Mouse (Mus musculus): ENCODE measurements around the gene Pagr1a. TPM values are rescaled to one million over a fixed set of nuclear protein-coding genes. Genes with fewer than 3 reads are reported as not detected.

Pagr1a gene
- polyA plus RNA-seq, 1 experiment: 105 TPM

- no peak for DNase-seq
- TF ChIP-seq CTCF (IDR thresholded peaks at IDR 0.05; ENCODE audit: borderline replicate concordance, insufficient read depth, low read depth, low read length) (peak; percentile 19; the same call in 1 of the 2 replicates), POLR2A (IDR thresholded peaks at IDR 0.05; ENCODE audit: borderline replicate concordance, insufficient read depth, low read length) (peak; percentile 2; the same call in 1 of the 2 replicates)
- Histone ChIP-seq H3K4me3 (replicated peaks; ENCODE audit: insufficient read depth, low read depth, low read length) (peak overlapping the region; percentile 81), H3K4me1 (ENCODE audit: control insufficient read depth, insufficient read depth, low read length) (peaks cover 12% of the 10 kb centered on the region; the same call in 1 of the 2 replicates), H3K27me3 (ENCODE audit: control insufficient read depth, insufficient read depth, low read length) (no peaks in the 10 kb centered on the region), H3K27ac (ENCODE audit: insufficient read depth, low read length) (peak overlapping the region; percentile 90)
- WGBS: 14% methylated on average over 8 of the region's 8 CpGs
Observed at GRCm38 (mm10) chr7:127027885-127028284, 10.7 kb upstream of the Pagr1a start.

GRCm38 (mm10) chr7:127026984-127027726, 10.0 kb upstream of the Pagr1a start, which contains the start of gene Maz:
TSS of gene Maz (minus strand) at chr7:127027037.
- WGBS: 1% methylated on average over 49 of the region's 63 CpGs
- DNase-seq: peak; percentile 99
- Histone ChIP-seq H3K27ac (ENCODE audit: insufficient read depth, low read length) (peak within 1 kb of the TSS; percentile 98), H3K4me3 (replicated peaks; ENCODE audit: insufficient read depth, low read depth, low read length) (peak within 1 kb of the TSS; percentile 86), H3K4me1 (ENCODE audit: control insufficient read depth, insufficient read depth, low read length) (peaks cover 17% of the 10 kb centered on the region; the same call in 1 of the 2 replicates), H3K27me3 (ENCODE audit: control insufficient read depth, insufficient read depth, low read length) (no peaks in the 10 kb centered on the region)
- TF ChIP-seq POLR2A (IDR thresholded peaks at IDR 0.05; ENCODE audit: borderline replicate concordance, insufficient read depth, low read length): peak; percentile 77; the same call in 1 of the 2 replicates
- TF ChIP-seq CTCF (IDR thresholded peaks at IDR 0.05; ENCODE audit: borderline replicate concordance, insufficient read depth, low read depth, low read length): no peak

- Histone ChIP-seq H3K27ac (ENCODE audit: insufficient read depth, low read length) (peak overlapping the region; percentile 98; the same call in 1 of the 2 replicates), H3K27me3 (ENCODE audit: control insufficient read depth, insufficient read depth, low read length) (no peaks in the 10 kb centered on the region), H3K4me3 (replicated peaks; ENCODE audit: insufficient read depth, low read depth, low read length) (peak overlapping the region; percentile 86), H3K4me1 (ENCODE audit: control insufficient read depth, insufficient read depth, low read length) (peaks cover 23% of the 10 kb centered on the region; the same call in 1 of the 2 replicates)
- DNase-seq: no peak
- TF ChIP-seq POLR2A (IDR thresholded peaks at IDR 0.05; ENCODE audit: borderline replicate concordance, insufficient read depth, low read length) (no peak), CTCF (IDR thresholded peaks at IDR 0.05; ENCODE audit: borderline replicate concordance, insufficient read depth, low read depth, low read length) (no peak)
- WGBS: 2% methylated on average over 24 of the region's 48 CpGs
Observed at GRCm38 (mm10) chr7:127026616-127026983, 9.4 kb upstream of the Pagr1a start.

- Histone ChIP-seq H3K27me3 (ENCODE audit: control insufficient read depth, insufficient read depth, low read length) (no peaks in the 10 kb centered on the region), H3K4me3 (replicated peaks; ENCODE audit: insufficient read depth, low read depth, low read length) (peak overlapping the region; percentile 86), H3K27ac (ENCODE audit: insufficient read depth, low read length) (peak overlapping the region; percentile 98), H3K4me1 (ENCODE audit: control insufficient read depth, insufficient read depth, low read length) (peaks cover 25% of the 10 kb centered on the region; the same call in 1 of the 2 replicates)
- 2% methylated on average over 46 of the region's 48 CpGs for WGBS
- no peak for TF ChIP-seq CTCF (IDR thresholded peaks at IDR 0.05; ENCODE audit: borderline replicate concordance, insufficient read depth, low read depth, low read length)
- TF ChIP-seq POLR2A (IDR thresholded peaks at IDR 0.05; ENCODE audit: borderline replicate concordance, insufficient read depth, low read length): no peak; the same call in 1 of the 2 replicates
- DNase-seq: peak; percentile 80 to 82
Observed at GRCm38 (mm10) chr7:127026161-127026600, 9.0 kb upstream of the Pagr1a start.

GRCm38 (mm10) chr7:127025556-127026160, 8.5 kb upstream of the Pagr1a start:
- H3K4me1 ChIP-seq (ENCODE audit: control insufficient read depth, insufficient read depth, low read length): peaks cover 25% of the 10 kb centered on the region; the same call in 1 of the 2 replicates
- peak in 1 of 2 experiments; percentile 66 for DNase-seq

GRCm38 (mm10) chr7:127024755-127025555, 7.8 kb upstream of the Pagr1a start:
- H3K4me3 ChIP-seq (replicated peaks; ENCODE audit: insufficient read depth, low read depth, low read length): peak overlapping the region; percentile 86
- peak; percentile 89 to 90 for DNase-seq
- peaks cover 25% of the 10 kb centered on the region; the same call in 1 of the 2 replicates for H3K4me1 ChIP-seq (ENCODE audit: control insufficient read depth, insufficient read depth, low read length)
- WGBS: 2% methylated on average over 30 of the region's 30 CpGs
- H3K27ac ChIP-seq (ENCODE audit: insufficient read depth, low read length): peak overlapping the region; percentile 93
- H3K27me3 ChIP-seq (ENCODE audit: control insufficient read depth, insufficient read depth, low read length): no peaks in the 10 kb centered on the region
- TF ChIP-seq CTCF (IDR thresholded peaks at IDR 0.05; ENCODE audit: borderline replicate concordance, insufficient read depth, low read depth, low read length): peak; percentile 73
- TF ChIP-seq POLR2A (IDR thresholded peaks at IDR 0.05; ENCODE audit: borderline replicate concordance, insufficient read depth, low read length): peak; percentile 34; the same call in 1 of the 2 replicates

More at GRCm38 (mm10) chr7:127025556-127026160, 8.5 kb upstream of the Pagr1a start:
- Histone ChIP-seq H3K27me3 (ENCODE audit: control insufficient read depth, insufficient read depth, low read length) (no peaks in the 10 kb centered on the region), H3K27ac (ENCODE audit: insufficient read depth, low read length) (peak overlapping the region; percentile 98), H3K4me3 (replicated peaks; ENCODE audit: insufficient read depth, low read depth, low read length) (peak overlapping the region; percentile 86)
- WGBS: under 1% methylated on average over 54 of the region's 65 CpGs
- TF ChIP-seq CTCF (IDR thresholded peaks at IDR 0.05; ENCODE audit: borderline replicate concordance, insufficient read depth, low read depth, low read length) (no peak), POLR2A (IDR thresholded peaks at IDR 0.05; ENCODE audit: borderline replicate concordance, insufficient read depth, low read length) (no peak)
